Mouse (Mus musculus): Measurements from ENCODE around the gene Tmem132c.

Tmem132c gene

DNA sequence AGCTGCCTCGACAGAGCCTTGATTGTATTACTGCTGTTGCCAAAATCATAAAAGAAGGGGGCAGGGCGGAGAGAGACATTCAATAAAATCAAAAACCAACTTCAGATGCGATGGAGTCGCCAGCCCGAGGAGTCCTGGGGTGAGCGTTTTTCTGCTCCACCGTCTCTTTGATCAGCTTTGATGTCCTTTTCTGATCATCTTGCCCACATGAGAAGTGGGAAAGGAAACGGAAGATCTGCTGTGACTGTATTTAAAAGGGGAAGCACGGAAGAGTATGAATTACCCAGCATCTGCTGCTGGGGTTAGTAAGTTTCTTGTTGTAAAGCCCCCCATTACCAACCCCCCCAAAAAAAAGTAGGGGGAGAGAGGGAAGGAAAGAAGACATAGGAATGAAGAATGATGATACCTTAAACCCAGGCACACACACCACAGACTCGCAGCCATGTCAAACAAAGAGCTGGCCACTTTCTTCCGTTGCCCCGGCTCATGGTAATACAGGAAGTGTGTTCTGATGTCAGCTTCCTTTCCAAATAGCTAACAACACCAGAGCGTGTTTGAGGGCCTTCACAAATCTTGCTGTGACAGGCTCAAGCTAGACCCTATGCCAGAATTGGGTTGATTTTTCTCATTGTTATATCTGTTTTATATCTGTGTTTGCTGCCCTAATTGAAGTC is 243.3 kb downstream of the Tmem132c start:
- DNase-seq (ENCODE audit: extremely low spot score, low read depth, low spot score), result no peak

- DNase-seq (ENCODE audit: extremely low spot score, low read depth, low spot score), result no peak
Observed at GRCm38 (mm10) chr5:127487190-127487589, 245.6 kb downstream of the Tmem132c start.

GRCm38 (mm10) chr5:127488666-127489065 is 247.1 kb downstream of the Tmem132c start:
- DNase-seq (ENCODE audit: extremely low spot score, low read depth, low spot score), result no peak

DNA sequence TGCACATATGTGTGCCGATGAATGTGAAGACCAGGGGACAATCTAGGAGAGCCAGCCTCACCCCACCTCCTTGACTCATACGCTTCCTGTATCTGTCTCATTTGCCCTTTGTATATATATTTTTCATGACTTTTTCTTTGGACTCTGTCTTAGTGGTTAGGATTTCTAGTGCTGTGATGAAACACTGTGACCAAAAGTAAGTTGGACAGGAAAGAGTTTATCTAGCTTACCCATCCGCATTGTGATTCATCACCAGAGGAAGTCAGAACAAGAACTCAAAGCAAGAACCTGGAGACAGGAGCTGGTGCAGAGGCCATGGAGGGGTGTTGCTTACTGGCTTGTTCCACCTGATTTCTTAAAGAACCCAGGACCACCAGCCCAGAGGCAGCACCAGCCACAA is 250.1 kb downstream of the Tmem132c start:
- DNase-seq (ENCODE audit: extremely low spot score, low read depth, low spot score), result no peak

GRCm38 (mm10) chr5:127496895-127497294 is 255.3 kb downstream of the Tmem132c start:
- no peak for DNase-seq (ENCODE audit: extremely low spot score, low read depth, low spot score)

DNA sequence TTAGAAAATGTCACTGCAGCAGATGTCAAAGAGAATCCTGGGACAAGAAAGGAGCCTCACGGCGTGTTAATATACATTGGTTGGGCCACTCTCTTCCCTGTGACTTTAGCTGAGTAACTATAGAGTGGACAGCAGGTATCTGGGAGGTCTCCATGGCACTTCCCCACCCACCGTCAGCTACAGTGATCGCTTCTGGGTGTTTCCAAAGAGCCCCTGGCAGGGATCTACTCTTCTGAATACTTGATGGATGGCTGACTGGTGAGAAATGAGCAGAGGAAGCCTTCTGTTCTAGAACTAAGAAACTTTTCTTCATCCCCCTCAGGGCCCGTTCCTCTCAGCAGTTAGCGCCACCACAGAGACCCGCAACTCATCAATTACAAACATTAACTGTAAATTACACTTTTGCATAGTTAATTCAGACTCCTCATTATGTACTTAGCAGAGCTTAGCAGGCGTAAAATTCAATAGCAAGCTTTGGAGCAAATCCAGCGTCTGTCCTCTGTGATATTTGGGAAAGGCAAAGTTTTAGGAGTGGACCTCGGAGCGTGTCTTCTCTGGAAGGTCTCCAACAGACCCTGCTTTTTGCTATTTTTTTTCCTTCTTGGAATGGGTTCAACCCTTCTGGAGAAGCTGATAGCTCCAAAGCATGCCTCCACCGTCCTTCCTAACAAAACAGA is 257.7 kb downstream of the Tmem132c start:
- DNase-seq (ENCODE audit: extremely low spot score, low read depth, low spot score), result no peak

- DNase-seq (ENCODE audit: extremely low spot score, low read depth, low spot score), result no peak
Observed at GRCm38 (mm10) chr5:127502838-127503237, 261.2 kb downstream of the Tmem132c start.

GRCm38 (mm10) chr5:127505697-127506096 is 264.1 kb downstream of the Tmem132c start:
- DNase-seq (ENCODE audit: extremely low spot score, low read depth, low spot score), result no peak

GRCm38 (mm10) chr5:127511653-127512052 is 270.0 kb downstream of the Tmem132c start:
- no peak for DNase-seq (ENCODE audit: extremely low spot score, low read depth, low spot score)

- no peak for DNase-seq (ENCODE audit: extremely low spot score, low read depth, low spot score)
Observed at GRCm38 (mm10) chr5:127515960-127516359, 274.4 kb downstream of the Tmem132c start.

- DNase-seq (ENCODE audit: extremely low spot score, low read depth, low spot score), result no peak
Observed at GRCm38 (mm10) chr5:127522744-127523476, 281.3 kb downstream of the Tmem132c start.

- no peak for DNase-seq (ENCODE audit: extremely low spot score, low read depth, low spot score)
Observed at GRCm38 (mm10) chr5:127527344-127527974, 285.9 kb downstream of the Tmem132c start.

- no peak for DNase-seq (ENCODE audit: extremely low spot score, low read depth, low spot score)
Observed at GRCm38 (mm10) chr5:127537508-127537907, 295.9 kb downstream of the Tmem132c start.

DNA sequence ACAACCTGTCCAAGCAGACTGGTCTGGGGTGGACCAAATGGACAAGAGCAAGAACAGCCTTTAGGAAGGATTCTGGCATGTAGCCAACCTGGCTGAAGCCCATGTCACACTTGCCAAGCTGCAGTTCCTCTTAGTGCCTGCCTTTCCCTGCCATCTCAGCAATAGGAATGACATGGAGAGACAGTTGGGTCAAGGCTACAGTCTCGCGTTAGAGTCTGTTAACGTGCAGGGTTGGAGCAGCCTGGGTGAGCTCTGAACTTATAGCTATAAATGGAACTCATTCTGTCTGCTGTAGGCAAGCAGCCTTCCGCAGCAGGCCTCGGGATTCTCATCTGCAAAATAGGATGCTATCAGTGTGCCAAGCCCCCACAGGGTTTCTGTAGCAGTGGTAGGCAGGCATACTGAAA is 305.0 kb downstream of the Tmem132c start:
- DNase-seq (ENCODE audit: extremely low spot score, low read depth, low spot score), result no peak

- DNase-seq (ENCODE audit: extremely low spot score, low read depth, low spot score), result no peak
Observed at GRCm38 (mm10) chr5:127548136-127548535, 306.5 kb downstream of the Tmem132c start.

GRCm38 (mm10) chr5:127561086-127561485 is 319.5 kb downstream of the Tmem132c start:
- DNase-seq (ENCODE audit: extremely low spot score, low read depth, low spot score), result peak; percentile 12

DNA sequence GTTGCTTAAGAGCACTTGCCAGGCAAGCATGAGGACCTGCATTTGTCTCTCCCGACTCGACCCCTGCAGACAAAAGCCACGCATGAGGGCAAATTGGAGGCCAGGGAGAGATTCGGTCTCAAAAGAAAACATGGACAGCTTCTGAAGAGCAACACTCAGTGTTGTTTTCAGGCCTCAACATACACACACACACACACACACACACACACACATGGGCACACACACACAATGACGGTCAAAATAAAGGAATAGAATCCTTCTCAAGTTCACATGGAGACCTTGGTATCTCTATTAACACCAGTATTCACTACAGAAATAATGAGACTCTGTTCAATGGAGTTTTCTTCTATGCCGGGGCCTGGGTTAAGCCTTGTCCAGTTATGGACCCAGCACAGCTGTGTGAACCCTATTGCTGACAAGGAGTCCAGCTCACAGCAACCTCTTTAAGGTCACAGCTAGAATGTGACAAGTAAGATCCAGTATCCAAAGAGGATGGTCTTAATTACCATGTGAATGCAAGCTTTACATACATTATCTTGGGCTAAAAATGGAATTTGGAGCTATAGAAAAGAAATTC is 325.6 kb downstream of the Tmem132c start:
- no peak for DNase-seq (ENCODE audit: extremely low spot score, low read depth, low spot score)

DNA sequence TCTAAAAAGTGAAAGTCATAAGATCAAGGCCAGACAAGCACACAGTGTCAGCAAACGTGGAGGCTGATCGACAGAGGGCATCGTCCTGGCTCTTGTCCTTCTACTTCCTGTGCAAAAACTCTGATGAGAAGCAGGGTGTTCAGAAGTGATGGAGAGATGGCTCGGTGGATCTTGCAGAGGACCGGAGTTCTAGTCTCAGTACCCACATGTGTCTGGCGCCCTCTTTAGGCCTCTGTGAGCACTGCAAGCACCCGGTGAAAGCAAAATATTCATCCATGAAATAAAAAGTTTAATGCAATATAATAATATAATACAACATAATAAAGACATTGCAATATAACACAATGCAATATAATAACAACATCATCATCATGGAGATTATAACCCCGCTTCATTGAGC is 335.8 kb downstream of the Tmem132c start:
- DNase-seq (ENCODE audit: extremely low spot score, low read depth, low spot score), result no peak

GRCm38 (mm10) chr5:127583658-127584057 is 342.1 kb downstream of the Tmem132c start:
- no peak for DNase-seq (ENCODE audit: extremely low spot score, low read depth, low spot score)

DNA sequence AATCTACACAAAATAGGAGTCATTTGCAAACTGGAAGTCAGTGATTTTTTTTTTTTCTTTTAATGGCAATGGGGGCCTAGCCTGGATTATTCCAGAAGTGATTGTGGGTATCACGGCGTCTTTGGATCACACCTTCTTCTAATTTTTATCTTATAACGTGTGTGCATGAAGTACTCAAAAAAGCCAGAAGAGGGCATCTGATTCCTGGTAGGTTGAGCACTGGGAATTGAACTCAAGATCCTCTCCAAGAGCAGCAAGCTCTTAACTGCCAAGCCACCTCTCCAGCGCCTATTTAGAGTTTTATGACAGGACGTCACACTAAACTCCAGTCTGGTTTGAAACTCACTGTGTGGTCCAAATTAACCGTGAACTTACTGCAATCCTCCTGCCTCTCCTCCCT is 346.2 kb downstream of the Tmem132c start:
- DNase-seq (ENCODE audit: extremely low spot score, low read depth, low spot score), result peak; percentile 14

GRCm38 (mm10) chr5:127592406-127592805 is 350.8 kb downstream of the Tmem132c start:
- no peak for DNase-seq (ENCODE audit: extremely low spot score, low read depth, low spot score)
